Mouse (Mus musculus) liver, embryonic 14.5 days (tissue): Measurements from ENCODE around the gene Wdr5.

ENCODE experiments used
- CTCF ChIP-seq: IDR thresholded peaks from 2 replicates; pipeline ENCODE4 v1.5.1; 2016; ENCODE audit warnings: antibody characterized with exemption, low read depth, control low read depth
- EP300 ChIP-seq: IDR thresholded peaks from 2 replicates; pipeline ENCODE4 v1.6.1; 2016; ENCODE audit warnings: antibody characterized with exemption, low read depth

DNA sequence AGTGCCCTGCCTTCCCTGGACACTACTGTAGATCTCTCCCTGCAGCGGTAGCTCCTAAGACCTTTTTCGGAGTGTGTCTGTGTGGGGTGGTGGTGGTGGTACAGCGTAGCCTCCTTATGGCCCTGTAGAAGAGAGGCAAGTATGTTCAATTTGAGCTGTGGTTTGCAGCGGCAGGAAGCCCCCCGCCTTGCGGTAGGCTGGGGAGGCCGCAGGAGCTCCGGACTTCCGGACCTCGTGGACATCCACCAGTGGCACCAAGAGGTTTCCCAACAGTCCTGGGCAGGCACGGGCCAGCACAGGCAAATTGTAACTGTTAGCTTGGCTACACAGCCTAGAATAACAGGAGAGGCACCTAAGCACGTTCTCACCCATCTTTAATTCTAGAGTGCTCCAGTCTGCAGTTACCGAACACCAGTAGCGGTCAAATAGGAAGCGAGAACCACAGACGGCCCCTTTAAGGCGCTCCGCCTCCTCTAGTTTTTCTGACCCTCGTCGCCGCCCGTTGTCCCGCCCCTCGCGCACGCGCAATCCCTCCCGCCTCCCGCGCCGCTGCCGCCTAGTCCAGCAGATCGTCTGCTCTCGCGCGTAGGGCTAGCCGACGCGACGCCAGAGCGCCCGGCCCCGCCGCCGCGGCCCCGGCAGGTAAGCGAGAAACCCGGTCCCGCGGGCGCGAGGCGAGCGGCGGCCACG is at the start of gene Wdr5:
- peak; percentile 58 for TF ChIP-seq CTCF
- TF ChIP-seq EP300 = no peak
